In the genomic region with DNA sequence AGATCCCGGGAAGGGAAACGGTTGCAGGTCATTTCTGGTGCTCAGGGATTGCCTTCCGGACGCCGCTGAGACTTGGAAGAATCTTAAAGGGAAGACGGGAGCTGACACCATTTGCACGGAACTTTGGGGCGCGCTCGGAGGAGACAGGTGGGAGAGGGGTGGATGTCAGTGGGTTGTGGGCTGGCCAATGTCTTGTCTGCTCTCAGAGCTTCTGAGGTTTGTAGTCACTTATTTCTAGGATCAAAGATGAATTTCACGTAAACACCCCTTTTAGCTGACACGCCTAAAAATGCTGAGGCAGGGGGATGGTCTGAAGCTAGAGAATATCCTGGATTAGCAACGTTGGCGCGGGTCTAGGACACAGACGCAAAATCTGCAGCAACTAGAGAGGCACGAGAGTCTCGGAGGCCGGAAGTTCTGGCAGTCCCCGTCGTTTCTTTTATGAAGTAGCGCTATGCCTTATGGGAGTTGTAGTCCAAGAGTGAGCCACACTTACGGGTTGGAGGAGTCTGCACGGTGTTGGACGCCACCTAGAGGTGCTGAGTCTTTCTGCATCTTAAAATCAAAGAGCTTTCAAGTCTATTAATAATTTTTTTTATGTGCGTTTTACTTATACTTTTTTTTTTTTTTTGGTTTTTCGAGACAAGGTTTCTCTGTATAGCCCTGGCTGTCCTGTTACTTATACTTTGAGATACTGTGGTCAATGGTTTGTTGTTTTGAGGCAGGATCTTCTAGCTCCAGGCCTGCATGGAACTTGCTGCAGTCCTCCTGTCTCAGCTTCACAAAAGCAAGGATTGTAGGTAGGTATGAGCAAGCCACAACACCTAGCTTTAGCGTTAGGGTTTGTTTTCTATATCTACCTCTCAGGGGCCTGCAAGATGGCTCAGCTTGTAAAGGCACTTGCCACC, we compare ENCODE assay signal across 8 mouse cellular contexts. TPM values are rescaled to one million over a fixed set of nuclear protein-coding genes. Genes with fewer than 3 reads are reported as not detected.
DNase-seq lines count a peak whose midpoint lies in the region; ATAC-seq lines count a peak whose summit lies in the region.

A gene (plus strand): TSS at position 72 of the 908 bp plus-strand sequence.

- H3K4me1 ChIP-seq in hindbrain, embryonic 12.5 days: peaks cover 7% of the 10 kb centered on the region; the same call in 1 of the 2 replicates

- peak within 1 kb of the TSS; percentile 83 for H3K4me2 ChIP-seq in hindbrain, embryonic 12.5 days (replicated peaks)

- DNase-seq in NIH3T3 (ENCODE audit: low read depth): peak; percentile 98
- peak; percentile 93 for DNase-seq in cerebellum, postnatal 10 days
- DNase-seq in frontal cortex, postnatal 10 days (ENCODE audit: low spot score in 2 of 2): peak; percentile 73 to 81
- peak; percentile 65 to 94 for DNase-seq in layer of hippocampus, postnatal 14 days (ENCODE audit: low spot score in 2 of 2)
- peak; percentile 85 for DNase-seq in lung, postnatal 14 days
- DNase-seq in retina, adult 2 months (ENCODE audit: low read depth, low spot score): peak; percentile 96
- peak; percentile 61 to 74 for DNase-seq in thymus, postnatal 36 days

- H3K27ac ChIP-seq in hindbrain, embryonic 12.5 days: no peak within 1 kb of the TSS; the same call in 1 of the 2 replicates

- H3K36me3 ChIP-seq in hindbrain, embryonic 12.5 days: no peaks in the 10 kb centered on the region

- ATAC-seq in hindbrain, embryonic 12.5 days (ENCODE audit: low FRiP score): peak; percentile 94

- WGBS in hindbrain, embryonic 12.5 days: 1% methylated on average over 28 of the region's 28 CpGs

- no peaks in the 10 kb centered on the region for H3K9me3 ChIP-seq in hindbrain, embryonic 12.5 days (replicated peaks)

- peak within 1 kb of the TSS; percentile 50 for H3K4me3 ChIP-seq in hindbrain, embryonic 12.5 days

- peaks cover 8% of the 10 kb centered on the region; the same call in 1 of the 2 replicates for H3K27me3 ChIP-seq in hindbrain, embryonic 12.5 days

- peak within 1 kb of the TSS; percentile 61 for H3K9ac ChIP-seq in hindbrain, embryonic 12.5 days

RNA-seq across cellular contexts. Expression of the gene that starts here (rescaled TPM):
- polyA plus RNA-seq in hindbrain, embryonic 12.5 days (2016; fragmentation: Nextera tagmentation; extraction: Ambion mirVana): 14.1 and 17.4 TPM in 2 replicates
- total RNA-seq in layer of hippocampus, postnatal 14 days (2021): 10 to 100 TPM; 14.2 to 15.0 TPM
